Mouse (Mus musculus) liver, postnatal 0 days (tissue): ENCODE measurements at regions not wholly inside any gene's neighbourhood (a gene's known extent, or its start where the extent isn't known, plus 50 kb on each side); places are given as distances from the start of the nearest gene placed in this dataset.
"Not testable (repeated sequence)": the region's sequence is repeated elsewhere in the genome, so short reads cannot be mapped to it uniquely, and the experiment has no call there.

Experiments used
- CTCF ChIP-seq: sonication (generic); IDR thresholded peaks from 2 replicates; pipeline ENCODE4 v1.5.1; 2016; ENCODE audit warnings: antibody characterized with exemption, low read depth
- EP300 ChIP-seq: IDR thresholded peaks from 2 replicates; pipeline ENCODE4 v1.6.1; 2016; ENCODE audit warnings: antibody characterized with exemption, low read depth, mild to moderate bottlenecking

- TF ChIP-seq CTCF, EP300: not testable (repeated sequence)
These were observed 87.8 kb upstream of the Vldlr start for GRCm38 (mm10) chr19:27128501-27128900.
